Mouse (Mus musculus): ENCODE results near the gene Mrc1. TPM values are rescaled to one million over a fixed set of nuclear protein-coding genes. Genes with fewer than 3 reads are reported as not detected.
A peak's percentile ranks its signal among the peaks of the same experiment; 100 is the strongest.

Mrc1 gene
- total RNA-seq, 4 experiments from 2014 or later: 3.2 to 3.9 (median 3.5) TPM

DNA sequence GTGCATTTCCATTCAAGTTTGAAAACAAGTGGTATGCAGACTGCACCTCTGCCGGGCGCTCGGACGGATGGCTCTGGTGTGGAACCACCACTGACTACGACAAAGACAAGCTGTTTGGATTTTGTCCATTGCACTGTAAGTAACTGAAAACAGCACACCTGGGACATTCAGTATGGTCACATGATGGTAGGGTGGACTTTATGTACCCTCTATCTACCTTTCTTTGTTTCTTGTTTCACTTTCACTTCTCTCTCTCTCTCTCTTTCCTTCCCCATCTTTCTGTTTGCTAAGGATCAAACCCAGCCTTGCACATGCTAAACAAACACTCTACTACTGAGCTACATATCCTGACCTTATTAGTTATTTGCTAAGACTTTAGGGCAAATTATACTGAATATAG is 15.0 kb downstream of the Mrc1 start:
- DNase-seq (ENCODE audit: low spot score in 2 of 2): no peak

GRCm38 (mm10) chr2:14244668-14245067 is 15.5 kb downstream of the Mrc1 start:
- DNase-seq (ENCODE audit: low spot score in 2 of 2): no peak

DNA sequence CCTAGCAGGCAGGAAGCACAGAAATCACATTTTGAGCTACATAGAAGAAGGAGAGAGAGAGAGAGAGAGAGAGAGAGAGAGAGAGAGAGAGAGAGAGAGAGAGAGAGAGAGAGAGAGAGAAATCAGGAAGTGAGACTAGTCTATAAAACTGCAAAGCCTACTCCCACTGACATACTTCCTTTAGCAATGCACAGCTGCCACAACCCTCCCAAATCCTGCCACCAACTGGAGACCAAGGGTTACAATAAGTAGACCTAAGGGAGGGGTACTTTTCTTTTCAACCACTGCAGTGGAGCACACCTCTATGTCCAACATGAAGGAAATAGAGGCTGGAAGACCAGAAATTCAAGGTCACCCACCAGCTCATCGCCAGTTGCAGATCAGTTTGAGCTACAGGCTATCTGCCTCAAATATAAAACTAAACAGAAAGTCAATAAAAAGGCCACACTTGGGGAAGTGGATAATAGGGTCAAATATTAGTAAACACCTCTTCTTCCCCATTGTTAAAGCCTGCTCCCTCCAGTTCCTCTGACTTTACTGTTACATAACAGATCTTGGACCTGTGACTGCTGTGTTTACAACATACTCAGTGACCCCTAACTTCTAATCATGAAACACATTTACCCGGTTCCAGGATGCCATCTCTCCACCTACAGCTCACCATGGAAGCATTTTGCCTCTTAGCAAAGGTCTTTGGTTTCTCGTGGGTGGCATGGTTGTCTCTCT is 20.8 kb downstream of the Mrc1 start:
- no peak for DNase-seq (ENCODE audit: low spot score in 2 of 2)

DNA sequence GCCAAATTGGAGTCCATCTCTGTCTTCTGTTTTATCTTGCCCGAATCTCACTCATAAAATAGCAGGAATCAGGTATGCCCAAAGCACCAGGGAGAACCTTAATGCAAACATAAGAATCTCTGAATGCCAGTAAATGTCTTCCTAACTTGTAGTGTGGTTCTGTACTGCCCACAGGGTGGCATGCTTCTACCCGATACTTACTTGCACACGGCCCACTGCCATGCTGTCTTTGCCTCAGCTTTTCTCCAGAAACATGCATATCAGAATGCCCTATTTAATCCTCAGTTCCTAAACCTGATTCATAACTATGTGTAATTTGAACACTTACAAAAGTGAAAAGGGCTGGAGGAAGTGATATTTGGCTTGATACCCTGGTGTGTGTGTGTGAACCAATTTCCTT is 22.7 kb downstream of the Mrc1 start:
- no peak for DNase-seq (ENCODE audit: low spot score in 2 of 2)

GRCm38 (mm10) chr2:14258345-14258850 is 29.2 kb downstream of the Mrc1 start:
- DNase-seq (ENCODE audit: low spot score in 2 of 2): no peak

- no peak for DNase-seq (ENCODE audit: low spot score in 2 of 2)
These were observed 32.9 kb downstream of the Mrc1 start for GRCm38 (mm10) chr2:14262090-14262489.

DNA sequence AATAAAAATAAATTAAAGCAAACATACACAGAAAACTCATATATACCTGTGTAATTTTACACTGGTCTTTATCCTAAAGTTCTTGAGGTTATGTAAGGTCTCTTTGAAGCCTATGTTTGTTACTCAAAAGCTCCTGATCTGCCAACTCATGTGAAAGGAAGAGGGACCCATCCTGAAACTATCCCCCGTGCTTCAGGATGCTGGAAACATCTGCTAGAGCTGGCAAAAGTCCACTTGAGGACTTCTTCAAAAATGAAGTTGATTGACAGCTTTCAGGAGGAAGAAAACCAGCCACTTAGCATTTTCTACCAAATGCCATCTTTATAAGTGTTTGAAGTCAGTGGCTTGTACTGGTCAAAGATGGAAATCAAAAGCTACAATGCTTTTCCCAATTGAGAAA is 40.0 kb downstream of the Mrc1 start:
- no peak for DNase-seq (ENCODE audit: low spot score in 2 of 2)

GRCm38 (mm10) chr2:14272088-14272487 is 42.9 kb downstream of the Mrc1 start:
- no peak for DNase-seq (ENCODE audit: low spot score in 2 of 2)

- no peak for DNase-seq (ENCODE audit: low spot score in 2 of 2)
These were observed 46.6 kb downstream of the Mrc1 start for GRCm38 (mm10) chr2:14275796-14276195.

GRCm38 (mm10) chr2:14279256-14279655 is 50.1 kb downstream of the Mrc1 start:
- DNase-seq (ENCODE audit: low spot score in 2 of 2): no peak

DNA sequence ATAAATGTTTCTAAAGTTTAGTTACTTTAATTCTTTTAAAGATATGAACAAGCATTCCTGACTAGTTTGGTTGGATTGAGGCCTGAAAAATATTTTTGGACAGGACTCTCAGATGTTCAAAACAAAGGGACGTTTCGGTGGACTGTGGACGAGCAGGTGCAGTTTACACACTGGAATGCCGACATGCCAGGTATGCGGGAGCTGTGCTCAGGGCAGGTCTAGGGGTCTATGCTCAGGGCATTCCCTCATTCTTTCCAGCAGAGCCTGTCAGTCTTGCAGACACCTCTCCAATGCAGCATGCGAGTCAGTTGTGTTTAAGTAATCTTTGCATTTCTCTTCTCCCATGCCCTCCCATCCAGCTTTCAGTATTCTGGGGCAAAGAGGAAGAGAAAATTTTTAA is 50.6 kb downstream of the Mrc1 start:
- no peak for DNase-seq (ENCODE audit: low spot score in 2 of 2)

DNA sequence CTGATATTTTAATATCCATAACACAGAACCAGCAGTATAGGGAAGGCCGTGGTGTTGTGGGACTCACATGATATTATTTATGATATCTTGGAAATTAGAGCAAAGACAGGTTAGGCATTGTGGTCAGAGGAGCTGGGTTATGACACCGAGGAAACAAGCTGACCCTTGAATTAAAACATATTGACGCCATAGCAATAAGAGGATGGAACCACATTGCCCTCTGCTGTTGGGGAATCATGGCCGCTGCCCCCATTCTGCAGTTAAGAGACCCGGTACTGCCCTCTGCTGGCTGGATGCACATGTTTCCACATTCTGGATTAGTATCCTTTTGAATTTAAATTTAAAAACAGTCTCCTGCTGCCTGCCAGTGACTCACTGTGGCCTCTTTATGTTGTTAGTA is 66.1 kb downstream of the Mrc1 start:
- DNase-seq (ENCODE audit: low spot score in 2 of 2): peak; percentile 78 to 93

DNA sequence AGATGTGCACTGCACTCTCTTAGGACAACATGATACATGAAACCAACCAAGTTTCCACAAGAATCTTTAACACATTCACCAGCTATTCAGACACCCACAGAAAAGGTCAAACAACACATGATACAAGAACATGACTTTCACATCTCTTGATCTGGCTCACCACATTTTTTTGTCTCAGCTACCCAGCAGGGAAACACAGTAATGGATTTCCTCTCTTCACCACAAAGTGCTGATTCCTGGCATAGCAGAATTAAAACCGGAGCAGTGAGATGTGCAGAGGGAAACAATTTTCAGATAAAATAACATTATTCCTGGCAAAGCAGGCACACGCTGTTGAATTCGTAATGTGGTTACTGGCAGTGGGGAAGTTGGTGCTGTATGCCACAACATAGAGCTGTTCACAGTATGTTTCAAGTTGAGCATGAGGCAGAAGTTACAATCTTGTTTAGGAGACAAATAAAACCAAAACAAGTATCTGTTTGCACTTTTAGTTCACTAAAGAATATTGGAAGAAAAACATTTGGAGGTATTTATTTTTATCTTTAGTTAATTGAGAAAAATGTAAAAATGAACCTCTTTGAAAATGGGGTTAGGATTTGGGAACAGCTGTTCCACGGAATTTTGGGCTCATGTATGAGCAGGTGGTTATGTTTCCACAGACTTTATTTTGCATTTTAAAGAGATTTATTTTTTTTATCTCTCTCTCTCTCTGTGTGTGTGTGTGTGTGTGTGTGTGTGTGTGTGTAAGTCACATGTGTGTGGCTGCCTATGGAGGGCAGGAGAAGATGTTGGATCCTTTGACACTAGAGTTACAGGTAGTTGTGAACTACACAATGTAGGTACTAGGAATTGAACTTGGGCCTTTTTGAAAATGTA is 83.6 kb downstream of the Mrc1 start:
- no peak for DNase-seq (ENCODE audit: low spot score in 2 of 2)

DNA sequence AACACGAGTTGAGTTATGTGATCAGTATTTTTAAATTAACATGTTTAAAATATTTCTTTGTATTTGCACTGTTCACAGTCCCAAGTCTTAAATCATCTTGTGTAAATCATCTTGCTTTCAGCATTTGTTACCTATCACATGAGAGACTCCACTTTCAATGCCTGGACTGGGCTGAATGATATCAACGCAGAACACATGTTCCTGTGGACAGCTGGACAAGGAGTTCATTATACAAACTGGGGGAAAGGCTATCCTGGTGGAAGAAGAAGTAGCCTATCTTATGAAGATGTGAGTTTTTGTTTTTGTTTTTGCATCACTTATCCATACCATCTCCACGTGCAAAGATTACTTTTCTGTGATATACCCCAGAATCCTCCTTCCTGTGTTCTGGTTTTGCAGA is 85.9 kb downstream of the Mrc1 start:
- DNase-seq (ENCODE audit: low spot score in 2 of 2): no peak

DNA sequence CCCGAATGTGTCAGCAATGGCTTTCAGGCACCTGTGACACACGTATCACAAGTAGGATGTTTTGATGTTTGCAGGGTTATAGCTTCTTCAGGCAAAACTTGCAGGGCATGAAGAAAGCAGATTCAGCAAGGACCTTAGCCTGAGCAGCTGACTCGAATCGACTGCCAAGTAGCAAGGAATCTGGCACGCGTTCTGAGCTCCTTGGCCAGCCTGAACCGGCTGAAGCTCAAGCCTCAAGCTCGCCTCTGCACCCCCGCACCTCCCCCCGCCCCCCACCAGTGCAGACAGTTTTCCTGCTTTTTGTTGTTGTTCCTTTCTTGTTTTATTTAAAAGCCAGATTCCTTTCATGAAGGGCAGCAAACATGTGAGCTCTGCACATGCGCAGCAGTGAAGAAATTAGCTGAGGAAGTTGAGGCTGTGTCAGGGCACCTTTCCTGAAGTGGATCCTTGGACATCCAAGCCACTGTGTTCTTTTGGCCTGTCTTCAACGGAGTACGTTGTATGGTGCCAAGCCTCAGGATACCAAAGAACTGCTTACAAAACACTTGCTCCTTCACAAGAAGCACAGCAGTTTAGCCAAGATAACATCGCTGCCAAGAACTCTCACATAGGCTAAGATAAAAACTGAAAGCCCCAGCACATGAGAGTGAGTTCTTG is 112.6 kb downstream of the Mrc1 start:
- DNase-seq (ENCODE audit: low spot score in 2 of 2): peak; percentile 64 to 71

DNA sequence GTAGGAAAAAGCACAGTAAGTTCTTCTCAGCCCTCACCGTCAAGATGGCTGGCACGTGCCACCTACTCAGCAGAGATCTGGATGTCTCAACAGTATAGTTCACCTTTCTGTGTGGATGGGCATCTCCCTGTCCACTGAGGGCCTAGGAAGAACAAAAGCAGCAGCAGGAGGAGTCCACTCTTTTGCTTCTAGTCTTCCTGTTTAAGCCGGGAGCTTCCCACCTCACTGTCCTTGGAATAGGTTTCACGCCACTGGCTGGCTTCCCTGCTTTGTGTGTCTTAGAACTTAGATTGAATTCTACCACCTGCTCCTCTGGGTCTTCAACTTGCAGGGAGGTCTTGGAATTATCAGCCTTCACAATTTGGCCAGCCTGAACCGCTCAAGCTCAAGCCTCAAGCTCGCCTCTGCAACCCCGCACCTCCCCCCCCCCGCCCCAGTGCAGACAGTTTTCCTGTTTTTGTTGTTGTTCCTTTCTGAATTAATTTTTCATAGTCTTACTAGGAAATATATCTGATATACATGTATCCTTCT is 113.2 kb downstream of the Mrc1 start:
- no peak for DNase-seq (ENCODE audit: low spot score in 2 of 2)

Small RNA genes within 50 kb of the gene (microRNA-seq; reads per million reads assigned to microRNA genes)
- gene Mir511: 1.5 to 2.9 reads per million in 2 experiments

Other genes starting within 250 kb of the Mrc1 start
- 10 to 100 TPM; 11.3 to 16.5 (median 13.0) TPM for gene Hacd1, start 173.3 kb upstream of the Mrc1 start, total RNA-seq (2022)
- 100 to 1,000 TPM in 1 of 4 experiments, 10 to 100 TPM in 3; 83.8 to 108 (median 94.2) TPM for gene Stam, start 155.3 kb upstream of the Mrc1 start, total RNA-seq (2022)
- gene Tmem236, start 54.9 kb upstream of the Mrc1 start, total RNA-seq (2022): under 1 TPM in 3 of 4 experiments, not detected in 1; 0.10 to 0.12 (median 0.11) TPM
- 10 to 100 TPM; 35.4 to 41.0 (median 39.5) TPM for gene Slc39a12, start 158.9 kb downstream of the Mrc1 start, total RNA-seq (2022)